Mouse (Mus musculus): ENCODE results near the gene Gnaq. TPM values are rescaled to one million over a fixed set of nuclear protein-coding genes. Genes with fewer than 3 reads are reported as not detected.

Gene Gnaq
- polyA plus RNA-seq, 1 experiment from 2014 or later = 4.6 TPM

Small RNA genes lying within 50 kb of the gene (microRNA-seq; reads per million reads assigned to microRNA genes)
- gene Mir496b = not detected

Other genes with a start within 250 kb of the Gnaq start
- gene Psat1, start 185.5 kb upstream of the Gnaq start, polyA plus RNA-seq (2015; fragmentation: Nextera tagmentation; extraction: Ambion mirVana) = 256 and 258 TPM in 2 replicates
- 6.8 TPM in 2 replicates for gene Cep78, start 147.8 kb upstream of the Gnaq start, polyA plus RNA-seq (2015; fragmentation: Nextera tagmentation; extraction: Ambion mirVana)